Mouse (Mus musculus) kidney, adult 2 months (tissue): Measurements from ENCODE around the gene Olfr985.

Source experiments
- CTCF ChIP-seq: fragments of 200-500 bp; conservative IDR thresholded peaks from 2 replicates; pipeline ENCODE4 v1.5.1; 2011; ENCODE audit warnings: low read depth, mild to moderate bottlenecking, control low read depth, low read length, moderate library complexity, mixed read lengths; ENCODE audit not compliant: insufficient read depth, insufficient read length
- POLR2A ChIP-seq: fragments of 200-500 bp; IDR thresholded peaks from one replicate; pipeline ENCODE4 v1.6.1; 2011; ENCODE audit warnings: low read depth, low read length, control low read depth

- TF ChIP-seq POLR2A (no peak), CTCF (no peak)
Measured at GRCm38 (mm10) chr9:40093495-40093894, 36.5 kb downstream of the Olfr985 start, which contains the start of gene Olfr983.
